In the genomic region with DNA sequence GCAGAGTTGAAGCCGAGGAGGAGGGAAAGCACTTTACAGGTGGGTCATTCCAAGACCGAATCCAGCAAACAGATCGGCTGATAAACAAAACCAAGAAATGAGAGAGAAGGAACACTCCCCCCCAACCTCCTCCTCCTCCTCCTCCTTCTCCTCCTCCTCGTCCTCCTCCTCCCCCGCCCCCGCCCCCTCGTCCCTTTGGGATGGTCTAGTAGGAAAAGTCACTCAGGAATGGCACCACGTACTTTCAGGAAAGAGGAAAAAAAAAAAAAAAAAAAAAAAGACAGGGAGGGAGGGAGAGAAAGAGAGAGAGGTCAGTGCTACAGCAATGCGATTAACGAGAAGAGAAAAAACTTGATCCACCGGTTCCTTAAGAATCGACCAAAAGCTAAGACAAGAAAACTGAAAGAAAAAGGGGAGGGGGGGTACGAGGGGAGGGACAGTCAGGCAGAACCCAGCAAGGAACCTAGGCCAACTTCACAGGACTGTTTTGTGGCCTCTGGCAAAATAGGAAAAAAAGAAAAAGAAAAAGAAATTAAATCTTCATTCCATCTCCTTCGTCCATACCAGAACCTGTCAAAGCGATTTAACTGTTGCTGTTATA, we compare ENCODE assay signal across 8 mouse cellular contexts. TPM values are rescaled to one million over a fixed set of nuclear protein-coding genes. Genes with fewer than 3 reads are reported as not detected.
A peak's percentile ranks its signal among the peaks of the same experiment; 100 is the strongest.
DNase-seq lines count a peak whose midpoint lies in the region; ATAC-seq and TF ChIP-seq lines count a peak whose summit lies in the region.

No protein-coding gene starts in this region.

- DNase-seq in heart, embryonic 10.5 days (ENCODE audit: low spot score) = no peak
- DNase-seq in heart, adult 8-10 months (ENCODE audit: low spot score) = no peak
- peak; percentile 30 for DNase-seq in forebrain, embryonic 10.5 days (ENCODE audit: extremely low spot score, low spot score)
- DNase-seq in gastrocnemius, postnatal 10 days = no peak
- no peak for DNase-seq in natural killer cell, adult 2 months (ENCODE audit: low spot score in 2 of 2)

- peak overlapping the region; percentile 68 for H3K4me2 ChIP-seq in limb, embryonic 15.5 days
- H3K4me2 ChIP-seq in stomach, embryonic 15.5 days = peak overlapping the region; percentile 72

- peaks cover 4% of the 10 kb centered on the region; the same call in 1 of the 2 replicates for H3K4me1 ChIP-seq in heart, embryonic 10.5 days
- H3K4me1 ChIP-seq in E14TG2a.4 (replicated peaks; ENCODE audit: low read depth, low read length) = peaks cover 11% of the 10 kb centered on the region
- H3K4me1 ChIP-seq in forebrain, embryonic 10.5 days = peaks cover 35% of the 10 kb centered on the region
- H3K4me1 ChIP-seq in limb, embryonic 15.5 days = peaks cover 6% of the 10 kb centered on the region; the same call in 1 of the 2 replicates
- 0 out of 2 replicates have a peak, but pooled peaks cover 4% of the 10 kb centered on the region for H3K4me1 ChIP-seq in stomach, embryonic 15.5 days

- no peaks in the 10 kb centered on the region for H3K9me3 ChIP-seq in heart, embryonic 10.5 days
- no peaks in the 10 kb centered on the region for H3K9me3 ChIP-seq in E14TG2a.4 (ENCODE audit: low read length)
- H3K9me3 ChIP-seq in forebrain, embryonic 10.5 days = no peaks in the 10 kb centered on the region
- H3K9me3 ChIP-seq in limb, embryonic 15.5 days = no peaks in the 10 kb centered on the region
- no peaks in the 10 kb centered on the region for H3K9me3 ChIP-seq in stomach, embryonic 15.5 days

- no peak for TF ChIP-seq CTCF in E14TG2a.4 (conservative IDR thresholded peaks at IDR 0.05; ENCODE audit: low read length)

- H3K27ac ChIP-seq in heart, embryonic 10.5 days = peak overlapping the region; percentile 76
- peak overlapping the region; percentile 95 for H3K27ac ChIP-seq in forebrain, embryonic 10.5 days
- H3K27ac ChIP-seq in limb, embryonic 15.5 days = no peak overlapping the region
- H3K27ac ChIP-seq in stomach, embryonic 15.5 days = peak overlapping the region; percentile 90

- WGBS in heart, embryonic 10.5 days = 2% methylated on average over 11 of the region's 15 CpGs
- under 1% methylated on average over 13 of the region's 15 CpGs for WGBS in forebrain, embryonic 10.5 days
- WGBS in limb, embryonic 15.5 days = under 1% methylated on average over 15 of the region's 15 CpGs
- WGBS in stomach, embryonic 15.5 days = under 1% methylated on average over 14 of the region's 15 CpGs

- peak overlapping the region; percentile 37; the same call in 1 of the 2 replicates for H3K9ac ChIP-seq in limb, embryonic 15.5 days
- H3K9ac ChIP-seq in stomach, embryonic 15.5 days = no peak overlapping the region

- ATAC-seq in limb, embryonic 15.5 days (ENCODE audit: insufficient number of reproducible peaks, low FRiP score, low TSS enrichment, low read depth) = no peak
- no peak for ATAC-seq in stomach, embryonic 15.5 days (ENCODE audit: insufficient read depth, low FRiP score, low read depth)

- no peaks in the 10 kb centered on the region for H3K27me3 ChIP-seq in heart, embryonic 10.5 days (ENCODE audit: insufficient read depth, poor library complexity, severe bottlenecking)
- peaks cover 2% of the 10 kb centered on the region; the same call in 1 of the 2 replicates for H3K27me3 ChIP-seq in E14TG2a.4 (ENCODE audit: insufficient read depth, low read length)
- no peaks in the 10 kb centered on the region for H3K27me3 ChIP-seq in forebrain, embryonic 10.5 days (ENCODE audit: poor library complexity, severe bottlenecking)
- no peaks in the 10 kb centered on the region for H3K27me3 ChIP-seq in limb, embryonic 15.5 days
- H3K27me3 ChIP-seq in stomach, embryonic 15.5 days (replicated peaks) = no peaks in the 10 kb centered on the region

- no peaks in the 10 kb centered on the region for H3K36me3 ChIP-seq in heart, embryonic 10.5 days
- no peaks in the 10 kb centered on the region for H3K36me3 ChIP-seq in E14TG2a.4 (ENCODE audit: insufficient read depth, low read length)
- no peaks in the 10 kb centered on the region for H3K36me3 ChIP-seq in forebrain, embryonic 10.5 days (replicated peaks)
- no peaks in the 10 kb centered on the region for H3K36me3 ChIP-seq in limb, embryonic 15.5 days
- no peaks in the 10 kb centered on the region for H3K36me3 ChIP-seq in stomach, embryonic 15.5 days

- H3K4me3 ChIP-seq in heart, embryonic 10.5 days = peak overlapping the region; percentile 86
- H3K4me3 ChIP-seq in E14TG2a.4 (replicated peaks; ENCODE audit: low read length) = 0 out of 2 replicates have a peak overlapping the region, but pooled peaks have one; percentile 82
- peak overlapping the region; percentile 81 for H3K4me3 ChIP-seq in forebrain, embryonic 10.5 days
- peak overlapping the region; percentile 83 for H3K4me3 ChIP-seq in limb, embryonic 15.5 days
- H3K4me3 ChIP-seq in stomach, embryonic 15.5 days (replicated peaks) = peak overlapping the region; percentile 81

RNA-seq across cellular contexts. Expression of a gene that starts 1.1 kb away (rescaled TPM):
- polyA plus RNA-seq in heart, embryonic 10.5 days (2016; fragmentation: Nextera tagmentation; extraction: Ambion mirVana) = 2.6 and 4.2 TPM in 2 replicates
- 1 to 10 TPM; 5.8 to 8.6 (median 7.7) TPM for total RNA-seq in heart, adult 8-10 months (2022)
- 5.4 and 6.4 TPM in 2 replicates for polyA plus RNA-seq in forebrain, embryonic 10.5 days (2016; fragmentation: Nextera tagmentation; extraction: Ambion mirVana)
- polyA plus RNA-seq in limb, embryonic 15.5 days (2015; fragmentation: Nextera tagmentation; extraction: Ambion mirVana) = 3.2 and 3.3 TPM in 2 replicates
- polyA plus RNA-seq in stomach, embryonic 15.5 days (2015; fragmentation: Nextera tagmentation; extraction: Ambion mirVana) = 5.2 and 7.1 TPM in 2 replicates
- total RNA-seq in gastrocnemius, postnatal 10 days (2021) = 10 to 100 TPM in 1 of 2 experiments, 1 to 10 TPM in 1; 8.9 to 11.6 TPM
